Mouse (Mus musculus): ENCODE measurements at regions not wholly inside any gene's neighbourhood (a gene's known extent, or its start where the extent isn't known, plus 50 kb on each side); places are given as distances from the start of the nearest gene placed in this dataset.

DNA sequence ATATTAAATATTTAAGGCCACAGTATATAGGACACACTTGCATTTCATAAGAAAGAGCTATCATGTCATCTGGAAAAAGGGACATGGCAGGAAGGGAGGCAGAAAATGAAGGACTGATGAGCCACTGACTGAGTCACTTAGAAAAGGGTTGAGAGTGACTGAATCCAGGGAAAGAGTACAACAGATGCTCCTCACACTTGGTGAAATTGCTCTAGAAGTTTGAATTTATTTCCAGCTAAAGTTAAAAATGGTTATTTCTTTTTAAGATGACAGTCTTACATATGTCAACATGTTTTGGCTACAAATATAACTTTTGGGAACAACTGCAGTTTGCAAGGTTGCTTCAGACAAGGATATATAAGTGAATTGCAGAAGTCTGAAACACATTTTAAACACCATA lies 609.0 kb upstream of the Lmcd1 start:
- Histone ChIP-seq H3K4me3 (ENCODE audit: low read depth, low read length) (no peak overlapping the region), H3K27ac (ENCODE audit: low read depth, low read length) (no peak overlapping the region), H3K36me3 (ENCODE audit: insufficient read depth, low read length) (no peaks in the 10 kb centered on the region), H3K9me3 (ENCODE audit: low read length) (no peaks in the 10 kb centered on the region), H3K27me3 (ENCODE audit: insufficient read depth, low read length) (no peaks in the 10 kb centered on the region), H3K4me2 (ENCODE audit: low read depth, low read length, poor library complexity, severe bottlenecking) (no peak overlapping the region), H3K9ac (replicated peaks; ENCODE audit: low read length, poor library complexity, severe bottlenecking) (no peak overlapping the region), H3K4me1 (ENCODE audit: insufficient read depth, low read length) (no peaks in the 10 kb centered on the region)
- TF ChIP-seq CTCF (IDR thresholded peaks at IDR 0.05) = no peak
- no peak for ATAC-seq (ENCODE audit: low FRiP score)
- no peak for DNase-seq (ENCODE audit: low spot score)

- no peak for ATAC-seq (ENCODE audit: low FRiP score)
- Histone ChIP-seq H3K4me3 (ENCODE audit: low read depth, low read length) (no peak overlapping the region), H3K9me3 (ENCODE audit: low read length) (no peaks in the 10 kb centered on the region), H3K27me3 (ENCODE audit: insufficient read depth, low read length) (no peaks in the 10 kb centered on the region), H3K27ac (ENCODE audit: low read depth, low read length) (no peak overlapping the region), H3K36me3 (ENCODE audit: insufficient read depth, low read length) (no peaks in the 10 kb centered on the region), H3K4me2 (ENCODE audit: low read depth, low read length, poor library complexity, severe bottlenecking) (no peak overlapping the region), H3K4me1 (ENCODE audit: insufficient read depth, low read length) (no peaks in the 10 kb centered on the region), H3K9ac (replicated peaks; ENCODE audit: low read length, poor library complexity, severe bottlenecking) (no peak overlapping the region)
- 79% methylated on average over 2 of the region's 2 CpGs for WGBS
- TF ChIP-seq CTCF (IDR thresholded peaks at IDR 0.05) = peak; percentile 19; the same call in 1 of the 2 replicates
- no peak for DNase-seq (ENCODE audit: low spot score)
These were observed 588.6 kb upstream of the Lmcd1 start for GRCm38 (mm10) chr6:111684911-111685310.

GRCm38 (mm10) chr6:111702864-111703263 lies 570.7 kb upstream of the Lmcd1 start:
- ATAC-seq (ENCODE audit: low FRiP score) (no peak), DNase-seq (ENCODE audit: low spot score) (no peak)
- no peak overlapping the region for H3K27ac ChIP-seq (ENCODE audit: low read depth, low read length)

DNA sequence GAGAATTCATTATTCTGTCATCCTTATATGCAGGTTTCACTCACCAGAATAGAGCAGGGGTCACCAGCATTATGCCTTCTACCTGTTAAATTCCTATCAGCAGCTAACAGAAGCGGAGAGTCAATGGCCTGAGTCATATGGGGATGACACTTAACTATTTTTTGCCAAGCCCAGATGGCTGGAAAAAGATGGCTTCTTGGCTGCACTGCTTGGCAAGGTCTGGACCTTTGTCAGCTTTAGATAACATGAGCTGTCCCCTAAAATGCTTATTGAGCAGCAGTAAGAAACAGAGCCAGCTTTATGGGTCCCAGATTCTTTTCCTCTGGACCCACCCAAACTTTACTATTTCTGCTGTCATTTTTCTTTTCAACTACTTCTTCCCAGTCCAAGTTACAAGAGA lies 565.3 kb upstream of the Lmcd1 start:
- H3K9ac ChIP-seq (replicated peaks; ENCODE audit: low read length, poor library complexity, severe bottlenecking) = no peak overlapping the region
- no peak overlapping the region for H3K27ac ChIP-seq (ENCODE audit: low read depth, low read length)
- H3K9me3 ChIP-seq (ENCODE audit: low read length) = no peaks in the 10 kb centered on the region
- TF ChIP-seq CTCF (IDR thresholded peaks at IDR 0.05) = no peak
- no peak overlapping the region for H3K4me2 ChIP-seq (ENCODE audit: low read depth, low read length, poor library complexity, severe bottlenecking)
- no peaks in the 10 kb centered on the region for H3K27me3 ChIP-seq (ENCODE audit: insufficient read depth, low read length)
- ATAC-seq (ENCODE audit: low FRiP score) (no peak), DNase-seq (ENCODE audit: low spot score) (no peak)
- no peaks in the 10 kb centered on the region for H3K36me3 ChIP-seq (ENCODE audit: insufficient read depth, low read length)
- WGBS = 73% methylated on average over 1 of the region's 1 CpGs
- no peaks in the 10 kb centered on the region for H3K4me1 ChIP-seq (ENCODE audit: insufficient read depth, low read length)
- no peak overlapping the region for H3K4me3 ChIP-seq (ENCODE audit: low read depth, low read length)

More at GRCm38 (mm10) chr6:111702864-111703263, 570.7 kb upstream of the Lmcd1 start:
- WGBS = 88% methylated on average over 1 of the region's 1 CpGs
- Histone ChIP-seq H3K36me3 (ENCODE audit: insufficient read depth, low read length) (no peaks in the 10 kb centered on the region), H3K27me3 (ENCODE audit: insufficient read depth, low read length) (no peaks in the 10 kb centered on the region), H3K9me3 (ENCODE audit: low read length) (no peaks in the 10 kb centered on the region), H3K4me3 (ENCODE audit: low read depth, low read length) (no peak overlapping the region), H3K4me2 (ENCODE audit: low read depth, low read length, poor library complexity, severe bottlenecking) (no peak overlapping the region), H3K4me1 (ENCODE audit: insufficient read depth, low read length) (no peaks in the 10 kb centered on the region), H3K9ac (replicated peaks; ENCODE audit: low read length, poor library complexity, severe bottlenecking) (no peak overlapping the region)
- TF ChIP-seq CTCF (IDR thresholded peaks at IDR 0.05) = no peak

DNA sequence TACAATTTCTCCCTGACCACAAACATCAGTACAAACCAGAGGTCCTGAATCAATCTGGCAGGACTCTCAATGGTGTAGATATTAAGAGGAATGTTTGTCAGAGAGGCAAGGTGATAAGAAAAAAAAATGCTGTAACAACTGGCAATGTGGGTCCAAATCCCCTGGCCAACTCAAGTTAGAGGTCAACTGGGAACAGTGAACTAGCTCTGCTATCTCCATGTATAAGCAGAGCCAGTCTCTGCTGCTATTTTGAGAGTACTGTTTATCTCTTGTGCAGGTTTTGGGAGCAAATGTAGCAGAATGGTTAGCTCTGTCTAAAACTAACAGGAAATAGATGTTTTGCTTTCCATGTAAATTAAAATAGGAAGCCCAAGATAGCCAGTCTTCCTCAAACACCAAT lies 547.6 kb upstream of the Lmcd1 start:
- Histone ChIP-seq H3K27ac (ENCODE audit: low read depth, low read length) (no peak overlapping the region), H3K27me3 (ENCODE audit: insufficient read depth, low read length) (no peaks in the 10 kb centered on the region), H3K36me3 (ENCODE audit: insufficient read depth, low read length) (no peaks in the 10 kb centered on the region), H3K4me3 (ENCODE audit: low read depth, low read length) (no peak overlapping the region), H3K9ac (replicated peaks; ENCODE audit: low read length, poor library complexity, severe bottlenecking) (no peak overlapping the region), H3K4me1 (ENCODE audit: insufficient read depth, low read length) (no peaks in the 10 kb centered on the region), H3K9me3 (ENCODE audit: low read length) (no peaks in the 10 kb centered on the region), H3K4me2 (ENCODE audit: low read depth, low read length, poor library complexity, severe bottlenecking) (no peak overlapping the region)
- ATAC-seq (ENCODE audit: low FRiP score) = no peak
- TF ChIP-seq CTCF (IDR thresholded peaks at IDR 0.05) = no peak
- no peak for DNase-seq (ENCODE audit: low spot score)

DNA sequence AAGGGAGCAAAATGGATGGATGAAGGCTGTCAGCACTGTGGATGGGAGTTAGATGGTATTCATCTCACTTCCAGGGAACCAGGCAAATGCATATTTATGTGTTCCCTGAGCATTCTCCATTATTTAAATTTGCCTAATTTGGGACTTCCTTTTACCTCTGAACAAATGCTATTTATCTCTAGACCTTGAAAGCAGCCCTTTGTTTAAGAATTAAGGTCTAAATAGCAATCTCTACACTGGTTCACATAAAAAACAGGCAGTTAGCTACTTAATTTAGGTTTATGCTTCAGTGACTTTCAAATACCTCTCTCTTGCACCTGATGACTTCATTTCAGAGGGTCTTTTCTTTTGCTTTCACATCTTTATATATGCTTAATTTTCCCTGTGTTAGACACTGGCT lies 543.2 kb upstream of the Lmcd1 start:
- H3K27me3 ChIP-seq (ENCODE audit: insufficient read depth, low read length) = no peaks in the 10 kb centered on the region
- no peaks in the 10 kb centered on the region for H3K36me3 ChIP-seq (ENCODE audit: insufficient read depth, low read length)
- no peak overlapping the region for H3K27ac ChIP-seq (ENCODE audit: low read depth, low read length)
- DNase-seq (ENCODE audit: low spot score) (no peak), ATAC-seq (ENCODE audit: low FRiP score) (no peak)
- no peaks in the 10 kb centered on the region for H3K9me3 ChIP-seq (ENCODE audit: low read length)
- TF ChIP-seq CTCF (IDR thresholded peaks at IDR 0.05) = no peak
- no peak overlapping the region for H3K9ac ChIP-seq (replicated peaks; ENCODE audit: low read length, poor library complexity, severe bottlenecking)
- no peak overlapping the region for H3K4me2 ChIP-seq (ENCODE audit: low read depth, low read length, poor library complexity, severe bottlenecking)
- no peaks in the 10 kb centered on the region for H3K4me1 ChIP-seq (ENCODE audit: insufficient read depth, low read length)
- H3K4me3 ChIP-seq (ENCODE audit: low read depth, low read length) = no peak overlapping the region

DNA sequence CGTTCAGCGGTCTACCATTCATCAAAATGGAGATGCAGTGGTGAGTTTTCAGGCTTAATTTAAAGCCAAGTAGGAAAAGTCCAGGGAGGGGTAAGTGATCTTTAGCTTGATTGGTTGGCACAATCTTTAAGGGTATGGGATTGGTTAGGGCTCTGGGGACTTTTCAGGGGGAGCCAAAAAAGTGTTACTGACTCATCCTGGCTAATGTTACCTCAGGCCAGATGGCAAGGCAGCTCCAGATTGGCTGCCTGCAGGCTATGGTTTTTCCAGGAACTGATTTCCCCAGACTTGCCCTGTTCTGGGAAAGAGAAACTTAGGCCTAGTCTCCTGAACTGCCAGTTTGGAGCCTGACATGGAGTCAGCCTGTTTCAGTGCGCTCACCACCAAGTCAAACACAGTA lies 539.6 kb upstream of the Lmcd1 start:
- no peak for TF ChIP-seq CTCF (IDR thresholded peaks at IDR 0.05)
- H3K4me1 ChIP-seq (ENCODE audit: insufficient read depth, low read length) = no peaks in the 10 kb centered on the region
- H3K4me3 ChIP-seq (ENCODE audit: low read depth, low read length) = no peak overlapping the region
- no peaks in the 10 kb centered on the region for H3K9me3 ChIP-seq (ENCODE audit: low read length)
- no peak overlapping the region for H3K27ac ChIP-seq (ENCODE audit: low read depth, low read length)
- no peak for ATAC-seq (ENCODE audit: low FRiP score)
- no peaks in the 10 kb centered on the region for H3K36me3 ChIP-seq (ENCODE audit: insufficient read depth, low read length)
- 93% methylated on average over 3 of the region's 3 CpGs for WGBS
- peak; percentile 16 for DNase-seq (ENCODE audit: low spot score)
- H3K27me3 ChIP-seq (ENCODE audit: insufficient read depth, low read length) = no peaks in the 10 kb centered on the region
- H3K9ac ChIP-seq (replicated peaks; ENCODE audit: low read length, poor library complexity, severe bottlenecking) = no peak overlapping the region
- no peak overlapping the region for H3K4me2 ChIP-seq (ENCODE audit: low read depth, low read length, poor library complexity, severe bottlenecking)

Measured in midbrain, postnatal 0 days (tissue).